Mouse (Mus musculus): ENCODE measurements around the gene Nap1l4. TPM values are rescaled to one million over a fixed set of nuclear protein-coding genes. Genes with fewer than 3 reads are reported as not detected.

Nap1l4 gene
- polyA plus RNA-seq, 1 experiment from 2014 or later = 335 TPM

DNA sequence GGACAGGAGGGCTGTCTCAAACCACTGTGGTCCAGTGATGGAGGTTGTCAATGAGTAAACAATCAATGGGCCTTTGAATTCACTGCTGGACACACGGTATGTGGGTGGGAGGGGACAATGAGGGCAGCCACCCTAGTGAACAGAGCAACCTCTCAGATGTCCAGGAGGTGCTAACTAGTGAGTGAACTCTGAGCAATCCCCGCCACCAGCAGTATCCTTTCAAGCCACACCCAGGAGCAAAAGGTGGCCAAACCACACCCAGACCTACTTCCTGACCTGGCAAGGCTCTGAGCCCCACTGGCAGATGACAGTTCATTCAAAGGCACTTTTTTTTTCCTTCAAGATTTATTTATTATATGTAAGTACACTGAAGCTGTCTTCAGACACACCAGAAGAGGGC lies 48.0 kb downstream of the Nap1l4 start:
- H3K4me2 ChIP-seq (replicated peaks) = no peak overlapping the region
- H3K27me3 ChIP-seq (replicated peaks) = peaks cover 55% of the 10 kb centered on the region
- no peak overlapping the region for H3K4me3 ChIP-seq
- H3K9me3 ChIP-seq = no peaks in the 10 kb centered on the region
- H3K9ac ChIP-seq = no peak overlapping the region
- H3K4me1 ChIP-seq = peaks cover 12% of the 10 kb centered on the region
- H3K36me3 ChIP-seq = no peaks in the 10 kb centered on the region
- WGBS = 35% methylated on average over 2 of the region's 2 CpGs
- no peak for ATAC-seq (ENCODE audit: low FRiP score, low read depth)
- no peak overlapping the region for H3K27ac ChIP-seq

DNA sequence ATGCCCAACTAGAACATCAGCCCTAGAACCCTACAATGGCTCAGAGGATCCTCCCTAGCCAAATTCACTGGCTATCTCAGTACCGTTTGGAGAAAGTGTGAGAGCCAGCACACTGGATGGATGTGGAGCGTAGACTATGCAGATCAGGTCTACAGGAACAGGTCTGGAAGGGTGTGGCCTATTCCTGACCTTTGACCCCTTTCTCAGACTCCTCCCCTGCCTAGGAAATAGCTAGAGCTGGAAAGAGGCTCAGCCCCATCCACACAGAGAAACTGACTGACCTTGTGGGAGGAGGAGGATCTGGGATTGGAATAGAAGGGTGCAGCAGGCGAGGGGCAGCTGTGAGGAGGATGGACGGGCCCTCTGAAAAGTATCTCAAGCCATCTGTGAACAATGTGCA lies 50.3 kb downstream of the Nap1l4 start:
- H3K36me3 ChIP-seq = no peaks in the 10 kb centered on the region
- peaks cover 12% of the 10 kb centered on the region for H3K4me1 ChIP-seq
- 89% methylated on average over 4 of the region's 4 CpGs for WGBS
- no peaks in the 10 kb centered on the region for H3K9me3 ChIP-seq
- ATAC-seq (ENCODE audit: low FRiP score, low read depth) = no peak
- no peak overlapping the region for H3K9ac ChIP-seq
- H3K4me3 ChIP-seq = no peak overlapping the region
- H3K27me3 ChIP-seq (replicated peaks) = peaks cover 38% of the 10 kb centered on the region
- H3K27ac ChIP-seq = no peak overlapping the region
- H3K4me2 ChIP-seq (replicated peaks) = no peak overlapping the region

- Histone ChIP-seq H3K27ac (no peak overlapping the region), H3K4me3 (no peak overlapping the region), H3K27me3 (replicated peaks) (peaks cover 5% of the 10 kb centered on the region), H3K4me2 (replicated peaks) (no peak overlapping the region), H3K9ac (no peak overlapping the region), H3K4me1 (no peaks in the 10 kb centered on the region), H3K9me3 (no peaks in the 10 kb centered on the region), H3K36me3 (no peaks in the 10 kb centered on the region)
- ATAC-seq (ENCODE audit: low FRiP score, low read depth) = no peak
- 83% methylated on average over 8 of the region's 8 CpGs for WGBS
These were observed 53.6 kb downstream of the Nap1l4 start for GRCm38 (mm10) chr7:143495104-143495961.

- no peak overlapping the region for H3K27ac ChIP-seq
- no peaks in the 10 kb centered on the region; the same call in none of the 2 replicates for H3K27me3 ChIP-seq (replicated peaks)
- no peaks in the 10 kb centered on the region for H3K9me3 ChIP-seq
- H3K4me1 ChIP-seq = no peaks in the 10 kb centered on the region
- H3K36me3 ChIP-seq = no peaks in the 10 kb centered on the region
- no peak overlapping the region for H3K9ac ChIP-seq
- no peak overlapping the region for H3K4me2 ChIP-seq (replicated peaks)
- no peak overlapping the region for H3K4me3 ChIP-seq
- 82% methylated on average over 6 of the region's 6 CpGs for WGBS
- ATAC-seq (ENCODE audit: low FRiP score, low read depth) = no peak
These were observed 55.2 kb downstream of the Nap1l4 start for GRCm38 (mm10) chr7:143493616-143494126.

- no peak overlapping the region for H3K27ac ChIP-seq
- no peaks in the 10 kb centered on the region for H3K4me1 ChIP-seq
- H3K4me3 ChIP-seq = no peak overlapping the region
- 78% methylated on average over 6 of the region's 6 CpGs for WGBS
- H3K4me2 ChIP-seq (replicated peaks) = no peak overlapping the region
- H3K9me3 ChIP-seq = no peaks in the 10 kb centered on the region
- H3K27me3 ChIP-seq (replicated peaks) = peaks cover 3% of the 10 kb centered on the region
- no peaks in the 10 kb centered on the region for H3K36me3 ChIP-seq
- ATAC-seq (ENCODE audit: low FRiP score, low read depth) = no peak
- no peak overlapping the region for H3K9ac ChIP-seq
These were observed 59.2 kb downstream of the Nap1l4 start for GRCm38 (mm10) chr7:143489735-143490134.

GRCm38 (mm10) chr7:143482541-143482940 lies 66.4 kb downstream of the Nap1l4 start:
- WGBS = 15% methylated on average over 6 of the region's 6 CpGs
- no peak overlapping the region for H3K27ac ChIP-seq

DNA sequence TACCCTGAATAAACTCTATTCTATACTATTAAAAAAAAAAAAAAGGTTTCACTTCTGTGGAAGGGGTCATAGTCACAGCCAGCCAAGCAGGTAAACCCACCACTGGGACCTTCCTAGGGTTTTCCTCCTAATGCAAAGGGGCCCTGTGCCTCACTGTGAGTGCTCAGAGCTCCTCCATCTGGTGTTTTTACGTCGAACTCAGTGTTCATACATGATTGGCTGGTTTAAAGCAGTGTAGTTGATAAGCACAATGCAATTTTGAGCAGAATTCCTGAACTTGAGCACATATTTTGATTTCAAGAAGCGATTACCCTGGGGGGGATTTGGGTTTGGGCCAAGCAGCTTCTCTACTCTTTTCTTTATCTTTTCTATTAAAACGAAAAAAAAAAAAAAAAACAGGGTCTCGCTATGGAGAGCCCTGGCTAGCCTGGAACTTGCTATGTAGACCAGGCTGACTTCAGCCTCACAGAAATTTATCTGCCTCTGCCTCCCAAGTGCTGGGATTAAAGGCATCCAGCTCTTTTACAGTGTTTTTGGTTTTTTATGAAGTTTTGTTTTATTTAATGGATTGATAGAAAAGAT lies 67.0 kb downstream of the Nap1l4 start:
- Histone ChIP-seq H3K4me3 (no peak overlapping the region), H3K9ac (no peak overlapping the region), H3K9me3 (no peaks in the 10 kb centered on the region), H3K4me1 (peaks cover 5% of the 10 kb centered on the region; the same call in 1 of the 2 replicates), H3K36me3 (no peaks in the 10 kb centered on the region), H3K27me3 (replicated peaks) (peaks cover 7% of the 10 kb centered on the region), H3K27ac (no peak overlapping the region), H3K4me2 (replicated peaks) (no peak overlapping the region)
- ATAC-seq (ENCODE audit: low FRiP score, low read depth) = no peak
- WGBS = 57% methylated on average over 5 of the region's 5 CpGs

More at GRCm38 (mm10) chr7:143482541-143482940, 66.4 kb downstream of the Nap1l4 start:
- Histone ChIP-seq H3K4me2 (replicated peaks) (no peak overlapping the region), H3K9me3 (no peaks in the 10 kb centered on the region), H3K4me1 (peaks cover 5% of the 10 kb centered on the region; the same call in 1 of the 2 replicates), H3K36me3 (no peaks in the 10 kb centered on the region), H3K4me3 (no peak overlapping the region), H3K27me3 (replicated peaks) (peaks cover 7% of the 10 kb centered on the region), H3K9ac (no peak overlapping the region)
- no peak for ATAC-seq (ENCODE audit: low FRiP score, low read depth)

DNA sequence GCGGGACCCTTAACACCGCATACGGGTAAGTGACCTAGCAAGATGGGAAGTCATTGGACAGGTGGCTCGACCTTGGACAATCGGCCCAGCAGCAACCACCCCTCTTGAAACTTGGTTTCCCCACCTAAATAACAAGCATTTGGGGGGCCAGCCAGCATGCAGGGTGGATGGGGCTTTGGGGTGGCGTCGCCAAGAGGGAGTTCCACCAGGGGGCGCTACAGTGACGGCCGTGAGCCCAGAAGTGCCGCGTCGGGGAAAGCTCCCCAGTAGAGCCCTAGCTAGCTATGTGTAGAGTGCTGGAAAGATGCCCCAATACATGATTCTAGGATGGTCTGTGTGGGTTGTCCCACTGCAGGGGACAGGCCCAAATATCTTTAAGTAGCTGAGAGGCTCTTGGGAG lies 68.4 kb downstream of the Nap1l4 start:
- no peak overlapping the region for H3K27ac ChIP-seq
- H3K9me3 ChIP-seq = no peaks in the 10 kb centered on the region
- no peak overlapping the region for H3K4me3 ChIP-seq
- H3K27me3 ChIP-seq (replicated peaks) = peaks cover 4% of the 10 kb centered on the region
- no peak overlapping the region for H3K9ac ChIP-seq
- H3K4me1 ChIP-seq = peaks cover 5% of the 10 kb centered on the region; the same call in 1 of the 2 replicates
- no peak for ATAC-seq (ENCODE audit: low FRiP score, low read depth)
- WGBS = 29% methylated on average over 13 of the region's 13 CpGs
- H3K36me3 ChIP-seq = no peaks in the 10 kb centered on the region
- no peak overlapping the region for H3K4me2 ChIP-seq (replicated peaks)

DNA sequence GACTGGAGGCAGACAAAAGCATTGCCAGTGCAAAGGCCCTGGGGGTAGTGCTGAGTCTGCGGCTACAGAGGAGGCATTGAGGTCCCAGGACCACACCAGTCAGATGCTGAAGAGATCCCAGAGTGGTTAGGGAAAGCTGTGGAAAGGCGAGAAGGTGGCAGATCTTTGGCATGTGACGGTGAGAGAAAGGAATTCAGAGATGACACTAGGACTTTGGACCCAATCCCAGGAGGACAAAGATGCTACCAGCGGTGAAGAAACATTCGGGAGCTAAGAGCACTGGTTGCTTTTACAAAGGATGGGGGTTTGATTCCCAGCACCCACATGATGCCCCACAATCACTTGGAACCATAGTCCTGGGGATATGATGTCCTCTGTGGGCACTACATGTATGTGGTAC lies 71.1 kb downstream of the Nap1l4 start:
- Histone ChIP-seq H3K36me3 (no peaks in the 10 kb centered on the region), H3K27me3 (replicated peaks) (no peaks in the 10 kb centered on the region), H3K27ac (no peak overlapping the region), H3K9ac (no peak overlapping the region), H3K9me3 (no peaks in the 10 kb centered on the region), H3K4me3 (no peak overlapping the region), H3K4me2 (replicated peaks) (no peak overlapping the region), H3K4me1 (peaks cover 4% of the 10 kb centered on the region; the same call in 1 of the 2 replicates)
- ATAC-seq (ENCODE audit: low FRiP score, low read depth) = no peak
- 91% methylated on average over 5 of the region's 5 CpGs for WGBS

DNA sequence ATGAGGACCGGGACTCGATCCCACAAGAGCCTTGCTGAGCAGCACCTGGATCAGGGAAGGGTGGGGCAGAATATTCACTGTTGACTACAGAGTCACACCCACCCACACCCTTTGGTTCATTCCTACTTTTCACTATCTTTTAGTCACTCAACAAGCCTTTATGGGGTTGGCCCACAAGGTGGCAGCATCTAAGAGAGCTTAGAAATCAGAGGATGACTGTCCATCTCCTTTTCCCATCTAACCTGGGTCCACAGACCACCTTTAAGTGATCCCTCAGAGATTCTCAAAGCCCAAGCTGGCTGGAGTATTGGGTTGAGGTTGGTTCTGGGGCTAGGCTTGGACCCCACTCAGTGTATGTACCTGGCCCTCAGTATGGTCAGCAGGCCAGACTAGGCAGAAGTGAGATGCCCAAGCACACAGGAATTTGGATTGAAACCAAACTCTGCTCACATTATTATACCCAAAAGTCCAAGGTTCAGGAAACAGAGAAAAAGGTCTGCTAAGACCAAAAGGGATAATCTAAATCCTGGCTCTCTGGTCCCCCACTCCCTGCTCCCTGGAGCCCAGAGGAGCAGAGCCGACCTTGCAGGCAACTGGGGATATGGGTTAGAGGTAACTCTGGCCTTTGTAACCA lies 72.1 kb downstream of the Nap1l4 start:
- H3K4me1 ChIP-seq = no peaks in the 10 kb centered on the region
- no peak overlapping the region for H3K9ac ChIP-seq
- no peaks in the 10 kb centered on the region for H3K27me3 ChIP-seq (replicated peaks)
- no peak overlapping the region for H3K4me3 ChIP-seq
- no peak overlapping the region for H3K27ac ChIP-seq
- WGBS = 89% methylated on average over 3 of the region's 3 CpGs
- no peak for ATAC-seq (ENCODE audit: low FRiP score, low read depth)
- no peak overlapping the region for H3K4me2 ChIP-seq (replicated peaks)
- H3K36me3 ChIP-seq = no peaks in the 10 kb centered on the region
- H3K9me3 ChIP-seq = no peaks in the 10 kb centered on the region

DNA sequence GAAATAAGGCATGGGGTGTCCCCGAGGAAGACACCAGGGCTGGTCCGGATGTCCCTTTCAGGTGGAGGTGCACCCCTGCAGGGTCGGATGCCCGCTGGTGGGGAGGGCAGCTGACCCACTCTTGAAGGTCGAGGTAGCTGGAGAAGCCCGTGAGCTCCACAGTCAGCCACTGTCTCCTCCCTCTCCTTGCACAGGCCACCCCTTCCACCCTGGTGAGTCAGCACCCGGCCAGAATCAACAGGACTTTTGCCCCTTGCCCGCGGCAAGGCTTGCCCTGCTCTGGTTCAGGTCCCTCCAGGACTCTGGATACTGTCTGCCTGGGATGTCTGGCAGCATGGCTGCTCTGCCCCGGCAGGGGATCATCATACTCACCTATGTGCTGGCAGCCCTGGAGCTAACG lies 73.0 kb downstream of the Nap1l4 start:
- Histone ChIP-seq H3K27me3 (replicated peaks) (no peaks in the 10 kb centered on the region), H3K27ac (no peak overlapping the region), H3K4me2 (replicated peaks) (no peak overlapping the region), H3K9ac (no peak overlapping the region), H3K4me3 (no peak overlapping the region), H3K9me3 (no peaks in the 10 kb centered on the region), H3K4me1 (no peaks in the 10 kb centered on the region), H3K36me3 (no peaks in the 10 kb centered on the region)
- WGBS = 77% methylated on average over 11 of the region's 11 CpGs
- ATAC-seq (ENCODE audit: low FRiP score, low read depth) = no peak

GRCm38 (mm10) chr7:143474811-143475210 lies 74.1 kb downstream of the Nap1l4 start:
- no peaks in the 10 kb centered on the region for H3K4me1 ChIP-seq
- no peak overlapping the region for H3K4me2 ChIP-seq (replicated peaks)
- H3K36me3 ChIP-seq = no peaks in the 10 kb centered on the region
- H3K27ac ChIP-seq = no peak overlapping the region
- no peak overlapping the region for H3K9ac ChIP-seq
- WGBS = 23% methylated on average over 10 of the region's 10 CpGs
- ATAC-seq (ENCODE audit: low FRiP score, low read depth) = no peak
- no peak overlapping the region for H3K4me3 ChIP-seq
- no peaks in the 10 kb centered on the region for H3K27me3 ChIP-seq (replicated peaks)
- no peaks in the 10 kb centered on the region for H3K9me3 ChIP-seq
